Mouse (Mus musculus): ENCODE results near the gene Tcta. TPM values are rescaled to one million over a fixed set of nuclear protein-coding genes. Genes with fewer than 3 reads are reported as not detected.
"Not testable (repeated sequence)": the region's sequence is repeated elsewhere in the genome, so short reads cannot be mapped to it uniquely, and the experiment has no call there.

The Tcta gene
- total RNA-seq, 2 experiments from 2014 or later: 8.7 to 13.2 TPM

DNA sequence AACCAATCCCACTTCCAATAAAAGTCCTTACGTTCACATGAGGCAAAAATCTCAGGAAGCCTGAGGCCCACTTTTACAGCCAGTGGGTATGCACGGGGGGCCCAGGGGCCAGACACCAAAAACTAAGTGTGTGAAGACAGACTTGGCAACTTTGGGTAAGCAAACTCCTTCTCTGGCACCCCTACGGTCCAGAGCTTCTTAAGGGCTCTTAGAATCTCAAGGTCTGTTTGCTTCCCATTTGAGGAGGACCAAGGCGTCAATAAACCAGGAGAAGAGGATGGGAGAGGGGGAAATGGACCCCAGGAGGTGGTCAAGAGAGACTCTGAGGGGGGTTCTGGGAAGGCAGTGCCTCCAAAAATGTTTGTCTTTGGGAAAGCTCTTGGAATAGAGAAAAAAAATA is 32.5 kb downstream of the Tcta start:
- ATAC-seq (replicated peaks; ENCODE audit: poor library complexity): no peak

GRCm38 (mm10) chr9:108272691-108273090 is 33.3 kb downstream of the Tcta start:
- ATAC-seq (replicated peaks; ENCODE audit: poor library complexity): no peak

DNA sequence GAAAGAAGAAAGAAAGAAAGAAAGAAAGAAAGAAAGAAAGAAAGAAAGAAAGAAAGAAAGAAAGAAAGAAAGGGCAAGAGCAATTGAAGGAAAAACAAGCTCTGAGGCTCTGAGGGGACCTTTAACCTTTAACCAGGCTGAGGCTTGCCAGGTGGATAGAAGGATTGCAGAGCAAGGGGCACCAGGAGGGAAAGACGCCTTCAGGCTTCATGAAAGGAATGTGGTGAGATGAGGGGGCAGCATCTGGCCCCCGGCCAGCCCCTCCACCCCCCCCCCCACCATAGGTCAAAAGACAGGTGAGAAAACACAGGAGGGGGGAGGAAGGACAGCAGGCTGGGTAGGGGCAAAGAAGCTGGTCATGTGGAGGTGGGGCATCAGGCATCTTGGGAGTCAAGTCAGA is 34.0 kb downstream of the Tcta start:
- no peak for ATAC-seq (replicated peaks; ENCODE audit: poor library complexity)

- not testable (repeated sequence) for ATAC-seq (replicated peaks; ENCODE audit: poor library complexity)
Measured at GRCm38 (mm10) chr9:108268701-108269100, 37.3 kb downstream of the Tcta start.

DNA sequence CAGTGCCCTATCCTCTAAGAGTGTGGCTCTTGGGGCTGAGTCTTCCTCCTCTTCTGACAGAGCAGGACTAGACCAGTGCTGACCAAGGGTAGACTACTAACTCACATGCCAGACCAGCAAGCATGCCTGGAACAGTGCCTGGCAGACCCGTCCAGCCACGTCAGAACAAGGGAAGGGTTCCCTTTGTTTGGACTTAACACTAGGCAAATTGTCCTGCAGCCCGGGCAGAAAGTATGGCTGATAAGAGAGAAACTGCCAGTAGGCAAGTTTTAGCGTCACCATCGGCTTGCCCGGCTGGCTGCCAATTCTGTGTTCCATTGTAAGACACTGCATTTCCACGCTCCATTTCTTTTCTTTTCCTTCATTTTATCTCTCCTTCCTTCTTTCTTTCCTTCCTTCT is 38.3 kb downstream of the Tcta start:
- ATAC-seq (replicated peaks; ENCODE audit: poor library complexity): no peak

GRCm38 (mm10) chr9:108266261-108266935 is 39.6 kb downstream of the Tcta start:
- ATAC-seq (replicated peaks; ENCODE audit: poor library complexity): no peak

- peak; percentile 6 for ATAC-seq (replicated peaks; ENCODE audit: poor library complexity)
Measured at GRCm38 (mm10) chr9:108264191-108264921, 41.6 kb downstream of the Tcta start.

DNA sequence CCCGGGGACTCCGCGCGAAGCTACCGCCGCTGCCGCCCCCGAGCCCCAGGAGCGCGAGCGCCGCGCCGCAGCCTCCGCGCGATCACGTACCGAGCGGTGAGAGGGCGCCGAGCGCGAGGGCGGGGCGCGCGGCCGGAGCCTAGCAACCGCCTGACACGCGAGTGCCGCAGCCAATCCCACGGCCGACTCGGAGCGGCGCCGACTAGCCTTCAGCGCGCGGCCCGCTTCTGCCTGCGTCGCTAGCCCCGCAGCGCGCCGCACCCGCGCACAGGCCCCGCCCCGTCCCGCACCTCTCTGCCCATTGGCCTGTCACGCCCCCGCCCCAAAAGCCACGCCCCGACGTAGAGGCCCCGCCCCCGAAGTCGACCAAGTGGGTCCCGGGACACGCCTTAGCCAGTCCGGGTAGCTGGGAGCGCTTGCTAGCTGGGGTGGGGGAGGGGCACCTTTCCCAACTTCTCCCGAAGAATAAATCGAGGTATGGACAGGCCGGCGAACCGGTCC is 42.2 kb downstream of the Tcta start, which contains the start of gene Dag1:
Dag1 (minus strand) TSS at position 269 of the 501 bp plus-strand sequence.
- ATAC-seq (replicated peaks; ENCODE audit: poor library complexity): peak; percentile 93

DNA sequence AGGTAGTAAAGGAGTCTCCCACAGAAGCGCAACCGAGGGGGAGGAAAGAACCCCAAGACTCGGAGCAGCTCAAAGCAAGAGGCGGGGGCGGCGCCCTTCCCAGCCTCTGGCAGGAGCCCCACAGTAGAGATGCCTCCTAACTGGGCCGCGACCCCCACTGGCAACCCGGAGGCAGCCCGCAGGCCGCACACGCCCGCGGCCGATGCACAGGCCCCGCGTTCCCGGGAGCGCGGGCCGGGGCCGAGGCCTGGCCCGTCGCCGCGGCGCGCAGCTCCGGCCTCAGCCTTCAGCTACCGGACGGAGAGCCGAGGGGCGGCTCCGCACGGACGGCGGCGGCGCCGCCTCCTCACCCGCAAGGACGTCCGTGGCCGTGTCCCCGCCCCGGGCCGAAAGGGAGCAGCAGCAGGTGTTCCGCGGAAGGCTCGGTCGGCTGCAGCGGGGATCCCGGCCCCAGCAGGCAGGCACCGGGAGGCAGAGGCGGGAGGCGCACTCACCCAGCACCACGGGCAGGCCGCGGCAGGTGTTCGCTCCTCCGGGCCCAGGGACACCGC is 42.8 kb downstream of the Tcta start:
- ATAC-seq (replicated peaks; ENCODE audit: poor library complexity): peak; percentile 5

GRCm38 (mm10) chr9:108262494-108263049 is 43.4 kb downstream of the Tcta start:
- ATAC-seq (replicated peaks; ENCODE audit: poor library complexity): no peak

DNA sequence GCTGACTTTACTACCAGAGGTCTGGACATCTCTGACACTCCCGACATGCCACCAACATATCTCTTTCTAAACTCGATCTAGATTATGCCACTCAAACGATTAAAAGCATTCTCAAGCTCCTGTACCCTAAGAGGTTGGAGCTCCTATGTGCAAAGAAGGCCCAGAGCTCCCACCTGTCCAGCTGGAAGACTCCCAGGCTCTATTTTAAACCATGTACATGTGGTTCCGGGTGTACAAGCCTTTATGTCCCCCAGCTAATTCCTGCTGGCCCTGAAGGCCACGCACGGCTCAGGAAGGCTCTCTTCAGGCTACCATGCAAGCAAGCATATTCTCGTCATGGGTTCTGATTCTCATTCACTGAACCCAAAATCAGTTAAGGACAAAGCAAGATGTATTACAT is 44.1 kb downstream of the Tcta start:
- ATAC-seq (replicated peaks; ENCODE audit: poor library complexity): no peak

DNA sequence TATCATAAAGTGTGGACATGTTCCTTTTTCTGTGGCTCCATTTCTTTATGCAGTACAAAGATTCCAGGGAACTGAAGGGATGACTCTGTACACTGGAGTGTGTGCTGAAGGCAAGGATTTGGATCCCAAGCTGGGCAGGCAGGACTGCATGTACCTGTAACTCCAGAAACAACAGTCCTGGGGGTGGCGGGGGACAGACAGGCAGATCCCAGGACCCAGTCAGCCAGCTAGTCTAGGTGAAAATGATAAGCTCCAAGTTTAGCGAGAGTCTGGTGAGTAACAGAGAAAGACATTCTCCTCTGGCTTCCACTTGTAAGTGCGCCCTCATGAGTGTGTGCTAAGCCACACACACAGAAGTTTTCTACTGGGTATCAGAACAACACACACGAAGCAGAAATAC is 45.4 kb downstream of the Tcta start:
- ATAC-seq (replicated peaks; ENCODE audit: poor library complexity): no peak

Other genes starting within 250 kb of the Tcta start
- gene Mst1, start 225.7 kb downstream of the Tcta start, total RNA-seq (2015): 0.46 and 3.1 TPM in 2 replicates
- 0.37 and 0.74 TPM in 2 replicates for gene Mst1, start 225.7 kb downstream of the Tcta start, total RNA-seq (2017)
- 34.5 and 35.8 TPM in 2 replicates for gene Rnf123, start 222.8 kb downstream of the Tcta start, total RNA-seq (2015)
- 18.8 and 34.8 TPM in 2 replicates for gene Rnf123, start 222.8 kb downstream of the Tcta start, total RNA-seq (2017)
- gene Apeh, start 211.6 kb downstream of the Tcta start, total RNA-seq (2015): 45.9 and 64.3 TPM in 2 replicates
- 71.0 and 110 TPM in 2 replicates for gene Apeh, start 211.6 kb downstream of the Tcta start, total RNA-seq (2017)
- 4.7 and 5.5 TPM in 2 replicates for gene Bsn, start 115.8 kb downstream of the Tcta start, total RNA-seq (2015)
- 3.2 and 4.0 TPM in 2 replicates for gene Bsn, start 115.8 kb downstream of the Tcta start, total RNA-seq (2017)
- 16.1 and 16.5 TPM in 2 replicates for gene Dag1, start 42.2 kb downstream of the Tcta start, total RNA-seq (2015)
- 3.8 and 4.7 TPM in 2 replicates for gene Dag1, start 42.2 kb downstream of the Tcta start, total RNA-seq (2017)
- 9.0 and 10.5 TPM in 2 replicates for gene Nicn1, start 15.7 kb downstream of the Tcta start, total RNA-seq (2015)
- 3.2 and 4.7 TPM in 2 replicates for gene Nicn1, start 15.7 kb downstream of the Tcta start, total RNA-seq (2017)
- 0.37 and 0.85 TPM in 2 replicates for gene Amt, start 9.3 kb downstream of the Tcta start, total RNA-seq (2015)
- 1.1 and 1.2 TPM in 2 replicates for gene Amt, start 9.3 kb downstream of the Tcta start, total RNA-seq (2017)
- gene Rhoa, start within 50 bp of the Tcta start, total RNA-seq (2015): 261 and 298 TPM in 2 replicates
- gene Rhoa, start within 50 bp of the Tcta start, total RNA-seq (2017): 265 and 283 TPM in 2 replicates
- gene Gpx1, start 32.7 kb upstream of the Tcta start, total RNA-seq (2015): 2,374 and 2,432 TPM in 2 replicates
- 1,500 and 1,804 TPM in 2 replicates for gene Gpx1, start 32.7 kb upstream of the Tcta start, total RNA-seq (2017)
- gene Usp4, start 41.7 kb upstream of the Tcta start, total RNA-seq (2015): 108 and 145 TPM in 2 replicates
- 50.9 and 55.0 TPM in 2 replicates for gene Usp4, start 41.7 kb upstream of the Tcta start, total RNA-seq (2017)
- gene 1700102P08Rik, start 86.6 kb upstream of the Tcta start, total RNA-seq (2015): 0.49 TPM in 1 of 2 replicates, not detected in the other
- gene 1700102P08Rik, start 86.6 kb upstream of the Tcta start, total RNA-seq (2017): 0.46 TPM in 1 of 2 replicates, not detected in the other
- 0.20 and 0.49 TPM in 2 replicates for gene Ccdc36, start 122.3 kb upstream of the Tcta start, total RNA-seq (2015)
- 0.54 and 0.74 TPM in 2 replicates for gene Ccdc36, start 122.3 kb upstream of the Tcta start, total RNA-seq (2017)
- gene BC048562, start 130.3 kb upstream of the Tcta start, total RNA-seq (2015): not detected in 2 replicates
- not detected in 2 replicates for gene BC048562, start 130.3 kb upstream of the Tcta start, total RNA-seq (2017)
- 14.6 and 17.9 TPM in 2 replicates for gene Ccdc71, start 154.4 kb upstream of the Tcta start, total RNA-seq (2015)
- 13.7 and 14.8 TPM in 2 replicates for gene Ccdc71, start 154.4 kb upstream of the Tcta start, total RNA-seq (2017)
- 0.46 and 1.1 TPM in 2 replicates for gene Klhdc8b, start 155.4 kb upstream of the Tcta start, total RNA-seq (2015)
- gene Klhdc8b, start 155.4 kb upstream of the Tcta start, total RNA-seq (2017): 4.1 and 8.1 TPM in 2 replicates
- 0.05 and 0.32 TPM in 2 replicates for gene Lamb2, start 173.6 kb upstream of the Tcta start, total RNA-seq (2015)
- gene Lamb2, start 173.6 kb upstream of the Tcta start, total RNA-seq (2017): 0.08 TPM in 1 of 2 replicates, not detected in the other
- 33.4 and 36.1 TPM in 2 replicates for gene Usp19, start 184.4 kb upstream of the Tcta start, total RNA-seq (2015)
- gene Usp19, start 184.4 kb upstream of the Tcta start, total RNA-seq (2017): 38.0 and 47.0 TPM in 2 replicates
- gene Qars, start 201.5 kb upstream of the Tcta start, total RNA-seq (2015): 177 and 194 TPM in 2 replicates
- 184 and 188 TPM in 2 replicates for gene Qars, start 201.5 kb upstream of the Tcta start, total RNA-seq (2017)
- 92.3 and 107 TPM in 2 replicates for gene Qrich1, start 210.6 kb upstream of the Tcta start, total RNA-seq (2015)
- 133 and 134 TPM in 2 replicates for gene Qrich1, start 210.6 kb upstream of the Tcta start, total RNA-seq (2017)